Comparison of ENCODE assay signal across 9 mouse cellular contexts in the genomic region with DNA sequence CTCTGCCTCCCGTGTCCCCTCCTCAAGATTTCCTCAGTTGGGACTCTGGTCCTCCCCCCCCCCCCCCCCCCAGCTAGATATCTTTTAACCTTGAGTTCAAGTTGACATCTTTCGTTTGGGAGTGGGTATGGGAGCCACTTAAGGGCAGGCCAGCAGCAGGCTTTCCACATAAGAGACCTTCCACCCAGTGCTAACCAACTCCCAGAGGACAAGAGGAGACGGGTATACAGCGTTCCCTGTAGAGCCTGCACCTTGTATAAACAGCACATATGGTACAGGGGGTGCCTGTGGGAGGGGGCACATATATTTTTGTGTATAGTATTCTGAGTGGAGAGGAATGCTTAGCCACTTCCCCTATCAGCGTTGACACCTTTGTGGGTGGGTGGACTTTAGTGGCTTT. TPM values are rescaled to one million over a fixed set of nuclear protein-coding genes. Genes with fewer than 3 reads are reported as not detected.
DNase-seq lines count a peak whose midpoint lies in the region; ATAC-seq lines count a peak whose summit lies in the region.
"Had no signal": no experiment of that assay in that cellular context is flagged by ENCODE, and none has a peak within 500 bp of the region (broad histone marks: within the 10 kb centered on the region; RNA-seq: fewer than 3 reads in every experiment).

No protein-coding gene starts in this region.

- H3K4me1 ChIP-seq in kidney, embryonic 15.5 days: peaks cover 70% of the 10 kb centered on the region
- H3K4me1 ChIP-seq in brown adipose tissue, adult 24 weeks (ENCODE audit: control insufficient read depth, insufficient read depth, insufficient read length, low read length): peaks cover 19% of the 10 kb centered on the region
- H3K4me1 ChIP-seq in hindbrain, embryonic 14.5 days (replicated peaks; ENCODE audit: control insufficient read depth, insufficient read depth, low read length): peaks cover 65% of the 10 kb centered on the region
- H3K4me1 ChIP-seq in midbrain, embryonic 16.5 days (ENCODE audit: control insufficient read depth, insufficient read depth, low read length): peaks cover 60% of the 10 kb centered on the region

- peaks cover 32% of the 10 kb centered on the region for H3K36me3 ChIP-seq in kidney, embryonic 15.5 days
- H3K36me3 ChIP-seq in hindbrain, embryonic 14.5 days (replicated peaks; ENCODE audit: control insufficient read depth, insufficient read depth): peaks cover 3% of the 10 kb centered on the region
- no peaks in the 10 kb centered on the region for H3K36me3 ChIP-seq in midbrain, embryonic 16.5 days (ENCODE audit: control insufficient read depth, insufficient read depth, low read length)

- no peak overlapping the region for H3K9ac ChIP-seq in kidney, embryonic 15.5 days
- H3K9ac ChIP-seq in hindbrain, embryonic 14.5 days: peak overlapping the region; percentile 99
- peak overlapping the region; percentile 97; the same call in 1 of the 2 replicates for H3K9ac ChIP-seq in midbrain, embryonic 16.5 days (ENCODE audit: low read depth, low read length)

- DNase-seq in kidney, postnatal 4 days: no peak
- no peak for DNase-seq in hindbrain, embryonic 14.5 days (ENCODE audit: low spot score)
- DNase-seq in yolk sac, embryonic 10.5 days (ENCODE audit: low spot score): no peak
- DNase-seq in layer of hippocampus, adult 9-10 months (ENCODE audit: low spot score): no peak
- no peak for DNase-seq in layer of hippocampus, adult 18-20 months (ENCODE audit: low spot score in 2 of 2)
- DNase-seq: gastrocnemius, postnatal 36 days had no signal

- no peaks in the 10 kb centered on the region for H3K9me3 ChIP-seq in kidney, embryonic 15.5 days (replicated peaks)
- no peaks in the 10 kb centered on the region for H3K9me3 ChIP-seq in hindbrain, embryonic 14.5 days (ENCODE audit: control insufficient read depth, low read length)
- H3K9me3 ChIP-seq in midbrain, embryonic 16.5 days (replicated peaks; ENCODE audit: control insufficient read depth, low read length, poor library complexity, severe bottlenecking): no peaks in the 10 kb centered on the region

- H3K27me3 ChIP-seq in kidney, embryonic 15.5 days: no peaks in the 10 kb centered on the region
- H3K27me3 ChIP-seq in hindbrain, embryonic 14.5 days (ENCODE audit: control insufficient read depth, insufficient read depth, low read length): no peaks in the 10 kb centered on the region
- H3K27me3 ChIP-seq in midbrain, embryonic 16.5 days (ENCODE audit: control insufficient read depth, insufficient read depth, low read depth, low read length): no peaks in the 10 kb centered on the region

- no peak for ATAC-seq in kidney, embryonic 15.5 days (replicated peaks; ENCODE audit: low FRiP score)
- ATAC-seq in hindbrain, embryonic 14.5 days (ENCODE audit: low FRiP score): no peak
- ATAC-seq in midbrain, embryonic 16.5 days: no peak

- WGBS in kidney, embryonic 15.5 days: 30% methylated on average over 5 of the region's 5 CpGs
- 10% methylated on average over 5 of the region's 5 CpGs for WGBS in hindbrain, embryonic 14.5 days
- WGBS in midbrain, embryonic 16.5 days: 7% methylated on average over 5 of the region's 5 CpGs

- peak overlapping the region; percentile 79 for H3K4me3 ChIP-seq in kidney, embryonic 15.5 days (replicated peaks)
- peak overlapping the region; percentile 92; the same call in 1 of the 2 replicates for H3K4me3 ChIP-seq in brown adipose tissue, adult 24 weeks (ENCODE audit: insufficient read depth, low read depth, low read length)
- H3K4me3 ChIP-seq in hindbrain, embryonic 14.5 days (replicated peaks; ENCODE audit: low read length): peak overlapping the region; percentile 91
- peak overlapping the region; percentile 83 for H3K4me3 ChIP-seq in midbrain, embryonic 16.5 days (ENCODE audit: low read depth, low read length)

- H3K4me2 ChIP-seq in kidney, embryonic 15.5 days: peak overlapping the region; percentile 78
- peak overlapping the region; percentile 83 for H3K4me2 ChIP-seq in hindbrain, embryonic 14.5 days (replicated peaks)
- H3K4me2 ChIP-seq in midbrain, embryonic 16.5 days (ENCODE audit: low read length): peak overlapping the region; percentile 94

- H3K27ac ChIP-seq in kidney, embryonic 15.5 days: no peak overlapping the region
- peak overlapping the region; percentile 54; the same call in 1 of the 2 replicates for H3K27ac ChIP-seq in brown adipose tissue, adult 24 weeks (replicated peaks; ENCODE audit: low read depth, low read length)
- H3K27ac ChIP-seq in hindbrain, embryonic 14.5 days: no peak overlapping the region
- no peak overlapping the region for H3K27ac ChIP-seq in midbrain, embryonic 16.5 days (ENCODE audit: low read length)

RNA-seq across cellular contexts. Expression of a gene that starts 2.8 kb away (rescaled TPM):
- 26.1 and 30.9 TPM in 2 replicates for polyA plus RNA-seq in kidney, embryonic 15.5 days (2015; fragmentation: Nextera tagmentation; extraction: Ambion mirVana)
- 31.6 and 32.2 TPM in 2 replicates for polyA plus RNA-seq in brown adipose tissue, adult 24 weeks (2012; ENCODE audit: insufficient read depth, insufficient read length, missing spikeins)
- 22.4 and 23.9 TPM in 2 replicates for polyA plus RNA-seq in hindbrain, embryonic 14.5 days (2014; fragmentation: Nextera tagmentation; extraction: Ambion mirVana)
- 27.4 and 29.7 TPM in 2 replicates for polyA plus RNA-seq in midbrain, embryonic 16.5 days (2015; fragmentation: Nextera tagmentation; extraction: Ambion mirVana)
- total RNA-seq in layer of hippocampus, adult 18-20 months (2021): 10 to 100 TPM; 58.1 to 59.7 TPM
